Mouse (Mus musculus) cerebellum, postnatal 25 days (tissue): ENCODE data around the gene Mpdz.

ENCODE experiments used
- DNase-seq, 2 experiments: peaks; one replicate each; pipeline ENCODE4 v3.0.0; 2021; ENCODE audit warnings: mixed read lengths in 2 of 2

Mpdz gene

GRCm38 (mm10) chr4:81442078-81442981, at the start of gene Mpdz:
Gene Mpdz (minus strand): TSS chr4:81442815.
- peak; percentile 81 to 87 for DNase-seq

GRCm38 (mm10) chr4:81490556-81490955, 47.9 kb upstream of the Mpdz start:
- DNase-seq, result no peak

DNA sequence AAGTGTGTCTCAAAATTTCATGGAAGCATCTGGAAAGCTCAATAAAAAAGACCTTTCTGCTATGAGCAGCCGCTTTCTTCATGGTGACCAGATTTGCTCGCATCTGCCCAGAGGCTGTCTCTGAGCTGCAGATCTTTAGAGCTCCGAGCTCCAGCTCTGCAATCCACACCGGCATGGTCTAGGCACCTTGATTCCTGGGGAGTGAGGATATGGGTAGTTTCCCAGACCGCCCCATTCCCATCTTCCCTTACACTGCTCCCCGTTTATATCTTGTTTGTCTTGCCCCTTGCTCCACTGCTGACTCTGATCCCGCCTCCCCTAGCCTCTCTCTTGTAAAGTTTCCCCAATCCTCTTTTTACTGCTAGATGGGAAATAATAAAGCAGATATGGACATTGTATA, 42.0 kb upstream of the Mpdz start:
- DNase-seq, result no peak

DNA sequence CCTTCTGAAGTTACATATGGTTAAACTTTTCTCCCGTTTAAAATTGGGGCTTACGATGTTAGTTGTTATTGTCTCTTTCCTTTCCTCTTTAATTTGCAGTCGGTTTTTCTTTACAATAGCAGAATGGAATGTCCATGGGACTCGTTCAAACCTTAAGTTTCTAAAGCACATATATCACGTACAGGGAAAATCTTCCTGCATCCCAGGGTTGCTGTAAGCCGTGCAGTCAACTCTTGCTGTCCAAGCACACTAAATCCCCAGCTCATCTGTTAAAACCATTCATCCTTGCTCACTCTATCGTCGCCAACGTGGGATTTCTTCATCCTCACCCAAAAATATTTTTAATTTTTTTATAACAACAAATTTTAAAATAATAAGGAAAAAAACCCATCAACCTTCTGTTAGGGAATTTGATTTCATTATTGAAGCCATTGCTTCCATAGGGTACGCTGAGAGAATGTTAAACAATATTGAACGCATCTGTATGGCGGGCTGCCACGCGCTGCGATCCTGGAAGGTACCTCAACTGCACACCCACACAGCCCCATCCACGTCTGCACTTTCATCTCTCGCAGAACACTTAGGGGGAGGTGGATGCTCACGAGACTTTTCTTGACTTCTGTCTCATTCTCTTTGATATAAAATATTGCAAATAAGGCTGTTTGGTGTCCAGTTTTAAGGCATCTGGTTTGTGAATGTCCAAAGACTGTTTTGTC, 41.4 kb upstream of the Mpdz start:
- DNase-seq, result no peak

DNA sequence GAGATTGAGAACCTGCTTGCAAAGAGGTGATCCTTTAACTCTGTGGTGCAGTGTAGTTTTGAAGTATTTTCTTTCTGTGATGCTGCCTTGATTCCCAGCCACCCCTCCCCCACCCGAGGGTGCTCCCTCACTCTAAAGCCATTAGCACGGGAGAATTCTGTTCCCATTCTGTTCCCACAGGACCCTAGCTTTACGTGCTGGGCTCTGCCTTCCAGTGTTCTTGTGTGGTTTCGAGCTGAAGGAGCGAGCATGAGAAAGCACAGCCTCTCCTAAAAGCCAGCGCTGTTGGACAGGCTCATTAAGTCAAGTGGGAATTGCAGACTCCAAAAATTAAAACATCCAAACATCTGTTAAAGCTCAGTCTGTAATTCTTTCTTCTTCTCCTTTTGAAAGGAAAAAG, 40.5 kb upstream of the Mpdz start:
- DNase-seq, result no peak

GRCm38 (mm10) chr4:81466821-81467220, 24.2 kb upstream of the Mpdz start:
- no peak for DNase-seq

- DNase-seq, result no peak
Measured at GRCm38 (mm10) chr4:81465172-81465571, 22.6 kb upstream of the Mpdz start.

GRCm38 (mm10) chr4:81462253-81462652, 19.6 kb upstream of the Mpdz start:
- no peak for DNase-seq

DNA sequence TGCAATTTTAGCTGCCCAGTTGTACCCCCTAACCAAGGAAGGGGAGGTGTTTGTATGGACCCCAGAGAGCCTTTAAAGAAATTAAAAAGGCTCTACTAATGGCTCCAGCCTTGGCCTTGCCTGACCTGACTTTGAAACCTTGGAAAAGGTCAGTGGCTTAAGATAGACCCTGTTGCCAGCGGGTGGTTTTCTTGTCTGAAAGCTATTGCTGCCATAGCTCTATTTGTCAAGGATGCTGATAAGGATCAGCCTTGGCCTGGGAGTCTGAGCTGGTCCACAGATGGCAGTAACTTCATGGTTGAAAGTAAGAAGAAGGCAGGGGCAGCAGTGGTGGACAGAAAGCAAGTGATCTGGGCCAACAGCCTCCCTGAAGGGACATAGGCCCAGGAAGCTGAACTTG, 16.3 kb upstream of the Mpdz start:
- DNase-seq, result no peak

GRCm38 (mm10) chr4:81453806-81454205, 11.2 kb upstream of the Mpdz start:
- DNase-seq, result no peak

DNA sequence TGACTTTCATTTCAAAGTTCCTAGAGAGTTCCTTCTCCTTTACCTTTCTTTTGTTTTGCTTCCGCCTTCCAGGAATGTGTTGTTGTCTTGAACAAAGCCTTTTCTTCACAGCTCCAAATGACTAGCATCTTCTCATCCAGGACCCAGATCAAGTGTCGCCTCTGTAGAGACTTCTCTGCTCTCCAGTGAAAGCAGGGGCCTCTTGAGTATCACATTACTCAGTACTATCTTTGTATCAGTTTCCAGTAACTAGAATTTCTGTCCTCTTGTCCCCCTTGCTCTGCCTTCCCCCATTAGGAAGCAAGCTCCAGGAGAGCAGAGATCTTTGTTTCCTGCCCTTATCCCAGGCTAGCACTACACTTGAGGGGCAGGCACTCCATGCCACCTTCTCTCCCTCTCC, 9.6 kb upstream of the Mpdz start:
- DNase-seq, result no peak

- no peak for DNase-seq
Measured at GRCm38 (mm10) chr4:81449413-81449812, 6.8 kb upstream of the Mpdz start.

- no peak for DNase-seq
Measured at GRCm38 (mm10) chr4:81443566-81443965, 951 bp upstream of the Mpdz start.

DNA sequence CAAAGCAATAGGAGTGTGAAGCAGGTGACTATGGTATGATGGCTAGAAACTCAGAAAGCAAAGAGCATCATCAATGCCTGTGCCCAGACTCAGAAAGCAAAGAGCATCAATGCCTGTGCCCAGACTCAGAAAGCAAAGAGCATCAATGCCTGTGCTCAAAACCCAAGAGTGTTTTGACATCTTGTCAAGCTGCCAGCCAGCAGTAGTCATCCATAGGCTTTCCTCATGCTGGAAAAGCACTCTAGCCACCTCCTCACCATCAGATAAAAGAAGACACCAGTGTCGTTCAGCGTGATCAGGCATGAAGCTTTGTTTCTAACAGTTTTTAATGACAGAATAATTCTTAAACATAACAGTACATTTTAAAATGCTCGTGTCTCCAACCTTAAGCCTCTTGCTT, 8.7 kb downstream of the Mpdz start:
- DNase-seq, result no peak

GRCm38 (mm10) chr4:81430826-81431225, 11.8 kb downstream of the Mpdz start:
- no peak for DNase-seq

- no peak for DNase-seq
Measured at GRCm38 (mm10) chr4:81430105-81430504, 12.5 kb downstream of the Mpdz start.

DNA sequence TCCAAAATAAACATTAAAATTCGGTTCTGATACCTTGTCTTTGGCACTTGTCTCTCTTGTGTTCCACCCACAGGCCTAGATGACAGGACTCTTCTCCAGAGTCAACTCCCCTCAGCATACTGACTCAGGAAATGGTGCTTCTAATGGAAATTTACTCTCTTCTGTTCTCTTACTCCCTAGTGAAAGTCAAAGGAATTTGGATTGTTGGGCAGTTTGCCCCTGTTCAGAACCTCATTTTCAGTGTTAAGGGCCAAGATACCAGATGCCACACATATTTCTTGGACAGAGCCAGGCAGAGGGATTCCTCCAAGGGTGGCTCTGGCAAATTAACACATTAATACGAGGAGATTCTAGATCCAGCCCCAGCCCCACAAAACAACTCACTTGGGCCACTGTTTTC, 12.9 kb downstream of the Mpdz start:
- DNase-seq, result peak; percentile 16 to 22

DNA sequence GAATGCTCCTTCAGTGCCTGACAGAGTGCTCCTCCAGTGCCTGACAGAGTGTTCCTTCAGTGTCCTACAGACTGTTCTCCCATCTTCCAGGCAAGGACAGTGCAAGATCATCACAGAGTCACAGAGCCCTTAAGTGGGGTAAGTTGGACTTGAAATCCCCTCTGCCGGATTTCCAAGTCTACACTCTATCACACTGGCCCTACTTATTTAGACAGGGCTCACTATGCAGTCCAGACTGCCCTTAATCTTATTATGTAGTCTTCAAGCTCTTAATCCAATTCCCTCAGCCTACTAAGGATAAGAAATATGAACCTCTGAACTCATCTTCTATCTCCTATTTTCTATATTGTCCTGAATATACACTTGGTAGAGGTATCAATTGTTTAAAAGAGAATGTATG, 19.1 kb downstream of the Mpdz start:
- no peak for DNase-seq

DNA sequence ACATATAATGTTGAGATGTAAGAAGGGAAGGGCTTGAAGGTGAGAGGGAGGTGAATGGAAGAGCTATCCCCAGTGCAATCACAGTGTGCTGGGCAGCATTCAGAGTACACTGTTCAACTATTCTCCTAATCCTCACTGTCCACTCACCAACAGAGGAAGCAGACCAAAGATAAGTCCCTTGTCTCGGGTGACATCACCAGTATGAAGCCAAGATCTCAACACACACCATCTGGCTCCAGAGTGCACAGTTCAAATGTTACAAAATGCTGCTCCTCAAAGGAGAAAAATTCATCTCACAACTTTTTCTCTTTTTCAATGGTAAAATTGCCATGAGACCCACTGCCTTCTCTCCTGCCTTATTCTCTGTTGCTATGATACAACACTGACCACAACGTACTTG, 21.0 kb downstream of the Mpdz start:
- DNase-seq, result no peak

- no peak for DNase-seq
Measured at GRCm38 (mm10) chr4:81415324-81416026, 27.1 kb downstream of the Mpdz start.

DNA sequence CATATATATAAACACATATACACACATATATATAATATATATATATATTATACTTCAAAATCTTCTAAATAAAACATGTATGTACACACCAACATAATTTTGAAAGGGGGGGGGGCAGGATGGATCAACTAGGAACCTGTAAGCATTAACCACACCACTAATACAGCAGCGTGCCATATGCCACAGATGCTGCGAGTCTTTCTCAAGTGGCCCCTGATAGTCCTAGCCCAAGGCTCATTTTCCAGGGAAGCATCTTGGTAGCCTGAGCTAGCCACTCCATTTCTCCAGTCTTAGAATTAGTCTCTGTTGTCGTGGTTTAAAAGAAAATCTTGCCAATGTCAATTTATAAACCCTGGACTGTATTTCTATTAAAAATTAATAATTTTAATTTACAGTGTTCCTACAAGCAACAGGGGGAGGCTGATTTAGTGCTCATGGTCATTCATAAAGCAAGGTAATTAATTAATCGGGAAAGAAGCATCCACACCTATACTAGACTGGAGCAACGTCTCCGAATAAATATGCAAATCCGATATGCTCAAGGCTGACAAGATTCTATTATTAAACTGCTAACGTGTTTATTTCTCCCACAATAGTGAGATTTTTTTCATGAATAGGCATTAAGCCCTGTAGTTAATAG, 27.8 kb downstream of the Mpdz start:
- no peak for DNase-seq

DNA sequence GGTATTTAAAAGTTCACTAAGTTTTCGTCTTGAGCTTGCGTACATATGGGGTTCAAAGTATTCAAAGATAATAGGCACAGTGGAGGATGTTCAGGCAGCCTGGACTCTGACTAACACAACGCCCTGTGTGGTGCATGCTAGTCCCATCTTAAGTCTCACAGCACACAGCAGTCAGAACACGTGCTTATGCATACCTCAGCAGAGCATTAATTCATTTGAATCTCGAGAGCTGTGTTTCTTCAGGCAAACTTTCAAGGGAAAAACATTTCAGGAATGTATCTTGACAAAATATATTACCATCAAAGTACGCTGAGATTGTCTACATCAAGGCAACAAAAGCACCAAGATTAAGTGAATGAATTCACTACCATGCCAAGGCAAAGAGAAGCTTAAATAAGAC, 45.7 kb downstream of the Mpdz start:
- DNase-seq, result no peak

GRCm38 (mm10) chr4:81392869-81393268, 49.7 kb downstream of the Mpdz start:
- DNase-seq, result no peak
